Mouse (Mus musculus): ENCODE measurements around the gene Ubap1. TPM values are rescaled to one million over a fixed set of nuclear protein-coding genes. Genes with fewer than 3 reads are reported as not detected.

The Ubap1 gene
- polyA plus RNA-seq, 1 experiment from 2014 or later: 55.9 TPM

GRCm38 (mm10) chr4:41389240-41389639 is 40.4 kb downstream of the Ubap1 start:
- WGBS: 88% methylated on average over 5 of the region's 5 CpGs
- Histone ChIP-seq H3K9ac (replicated peaks) (no peak overlapping the region), H3K4me3 (replicated peaks) (no peak overlapping the region), H3K4me1 (replicated peaks) (no peaks in the 10 kb centered on the region), H3K36me3 (peaks cover 82% of the 10 kb centered on the region), H3K27ac (no peak overlapping the region), H3K4me2 (no peak overlapping the region), H3K27me3 (no peaks in the 10 kb centered on the region), H3K9me3 (no peaks in the 10 kb centered on the region)
- no peak for ATAC-seq (ENCODE audit: insufficient number of reproducible peaks, insufficient read depth, low FRiP score, low TSS enrichment, low read depth)

- H3K9ac ChIP-seq (replicated peaks): no peak overlapping the region
- no peak overlapping the region for H3K4me3 ChIP-seq (replicated peaks)
- 29% methylated on average over 3 of the region's 3 CpGs for WGBS
- no peak for ATAC-seq (ENCODE audit: insufficient number of reproducible peaks, insufficient read depth, low FRiP score, low TSS enrichment, low read depth)
- H3K27ac ChIP-seq: no peak overlapping the region
- no peaks in the 10 kb centered on the region for H3K27me3 ChIP-seq
- H3K4me1 ChIP-seq (replicated peaks): no peaks in the 10 kb centered on the region
- no peaks in the 10 kb centered on the region for H3K9me3 ChIP-seq
- H3K36me3 ChIP-seq: peaks cover 88% of the 10 kb centered on the region
- no peak overlapping the region for H3K4me2 ChIP-seq
These were observed 41.3 kb downstream of the Ubap1 start for GRCm38 (mm10) chr4:41390122-41390521.

- H3K9ac ChIP-seq (replicated peaks): no peak overlapping the region
- no peak overlapping the region for H3K4me2 ChIP-seq
- H3K4me3 ChIP-seq (replicated peaks): no peak overlapping the region
- H3K36me3 ChIP-seq: peaks cover 92% of the 10 kb centered on the region
- H3K27ac ChIP-seq: no peak overlapping the region
- ATAC-seq (ENCODE audit: insufficient number of reproducible peaks, insufficient read depth, low FRiP score, low TSS enrichment, low read depth): no peak
- WGBS: 96% methylated on average over 2 of the region's 2 CpGs
- H3K9me3 ChIP-seq: no peaks in the 10 kb centered on the region
- H3K27me3 ChIP-seq: no peaks in the 10 kb centered on the region
- no peaks in the 10 kb centered on the region for H3K4me1 ChIP-seq (replicated peaks)
These were observed 42.2 kb downstream of the Ubap1 start for GRCm38 (mm10) chr4:41391015-41391414.

- no peak for ATAC-seq (ENCODE audit: insufficient number of reproducible peaks, insufficient read depth, low FRiP score, low TSS enrichment, low read depth)
- Histone ChIP-seq H3K4me1 (replicated peaks) (no peaks in the 10 kb centered on the region), H3K9ac (replicated peaks) (no peak overlapping the region), H3K9me3 (no peaks in the 10 kb centered on the region), H3K36me3 (peaks cover 90% of the 10 kb centered on the region), H3K27me3 (no peaks in the 10 kb centered on the region), H3K27ac (no peak overlapping the region), H3K4me2 (no peak overlapping the region), H3K4me3 (replicated peaks) (no peak overlapping the region)
- WGBS: 84% methylated on average over 9 of the region's 9 CpGs
These were observed 45.9 kb downstream of the Ubap1 start for GRCm38 (mm10) chr4:41394651-41395050.

GRCm38 (mm10) chr4:41398353-41398752 is 49.6 kb downstream of the Ubap1 start:
- Histone ChIP-seq H3K36me3 (peaks cover 83% of the 10 kb centered on the region), H3K9ac (replicated peaks) (no peak overlapping the region), H3K4me2 (no peak overlapping the region), H3K27ac (no peak overlapping the region), H3K9me3 (no peaks in the 10 kb centered on the region), H3K4me1 (replicated peaks) (no peaks in the 10 kb centered on the region), H3K27me3 (no peaks in the 10 kb centered on the region), H3K4me3 (replicated peaks) (no peak overlapping the region)
- WGBS: 91% methylated on average over 6 of the region's 6 CpGs
- ATAC-seq (ENCODE audit: insufficient number of reproducible peaks, insufficient read depth, low FRiP score, low TSS enrichment, low read depth): no peak

- no peaks in the 10 kb centered on the region for H3K9me3 ChIP-seq
- no peak overlapping the region for H3K9ac ChIP-seq (replicated peaks)
- no peak overlapping the region for H3K4me3 ChIP-seq (replicated peaks)
- H3K27me3 ChIP-seq: no peaks in the 10 kb centered on the region
- no peaks in the 10 kb centered on the region for H3K4me1 ChIP-seq (replicated peaks)
- 91% methylated on average over 5 of the region's 5 CpGs for WGBS
- H3K36me3 ChIP-seq: peaks cover 74% of the 10 kb centered on the region
- no peak for ATAC-seq (ENCODE audit: insufficient number of reproducible peaks, insufficient read depth, low FRiP score, low TSS enrichment, low read depth)
- H3K27ac ChIP-seq: no peak overlapping the region
- H3K4me2 ChIP-seq: no peak overlapping the region
These were observed 51.1 kb downstream of the Ubap1 start for GRCm38 (mm10) chr4:41399904-41400303.

GRCm38 (mm10) chr4:41401167-41401566 is 52.4 kb downstream of the Ubap1 start:
- Histone ChIP-seq H3K27ac (no peak overlapping the region), H3K27me3 (no peaks in the 10 kb centered on the region), H3K4me1 (replicated peaks) (no peaks in the 10 kb centered on the region), H3K9ac (replicated peaks) (no peak overlapping the region), H3K36me3 (peaks cover 63% of the 10 kb centered on the region), H3K9me3 (no peaks in the 10 kb centered on the region), H3K4me2 (no peak overlapping the region), H3K4me3 (replicated peaks) (no peak overlapping the region)
- ATAC-seq (ENCODE audit: insufficient number of reproducible peaks, insufficient read depth, low FRiP score, low TSS enrichment, low read depth): no peak

DNA sequence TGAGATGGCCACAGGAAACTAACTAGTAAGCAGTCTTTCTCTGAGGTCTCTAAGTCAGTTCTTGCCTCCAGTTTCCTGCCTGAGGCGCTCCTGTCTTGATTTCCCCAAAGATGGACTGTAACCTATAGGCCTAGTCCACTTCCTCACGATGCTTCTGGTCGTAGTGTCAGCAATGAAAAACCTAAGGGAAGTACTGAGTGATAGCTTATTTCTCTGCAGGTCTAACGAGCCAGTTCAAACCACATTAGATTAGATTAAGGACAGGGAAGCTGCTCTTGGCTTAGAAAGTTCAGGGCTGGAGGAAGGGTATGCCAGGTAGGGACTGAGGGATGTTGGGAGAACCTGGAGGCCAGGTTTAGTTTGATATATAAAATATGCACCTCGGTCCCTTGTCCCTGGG is 52.8 kb downstream of the Ubap1 start:
- Histone ChIP-seq H3K4me2 (no peak overlapping the region), H3K9me3 (no peaks in the 10 kb centered on the region), H3K36me3 (peaks cover 63% of the 10 kb centered on the region), H3K4me1 (replicated peaks) (no peaks in the 10 kb centered on the region), H3K4me3 (replicated peaks) (no peak overlapping the region), H3K9ac (replicated peaks) (no peak overlapping the region), H3K27me3 (no peaks in the 10 kb centered on the region), H3K27ac (no peak overlapping the region)
- WGBS: 92% methylated on average over 5 of the region's 5 CpGs
- ATAC-seq (ENCODE audit: insufficient number of reproducible peaks, insufficient read depth, low FRiP score, low TSS enrichment, low read depth): no peak

- Histone ChIP-seq H3K27ac (no peak overlapping the region), H3K4me2 (no peak overlapping the region), H3K27me3 (no peaks in the 10 kb centered on the region), H3K36me3 (peaks cover 42% of the 10 kb centered on the region), H3K9me3 (no peaks in the 10 kb centered on the region), H3K4me3 (replicated peaks) (no peak overlapping the region), H3K9ac (replicated peaks) (no peak overlapping the region), H3K4me1 (replicated peaks) (no peaks in the 10 kb centered on the region)
- ATAC-seq (ENCODE audit: insufficient number of reproducible peaks, insufficient read depth, low FRiP score, low TSS enrichment, low read depth): no peak
- WGBS: 92% methylated on average over 9 of the region's 9 CpGs
These were observed 57.8 kb downstream of the Ubap1 start for GRCm38 (mm10) chr4:41406597-41406996.

DNA sequence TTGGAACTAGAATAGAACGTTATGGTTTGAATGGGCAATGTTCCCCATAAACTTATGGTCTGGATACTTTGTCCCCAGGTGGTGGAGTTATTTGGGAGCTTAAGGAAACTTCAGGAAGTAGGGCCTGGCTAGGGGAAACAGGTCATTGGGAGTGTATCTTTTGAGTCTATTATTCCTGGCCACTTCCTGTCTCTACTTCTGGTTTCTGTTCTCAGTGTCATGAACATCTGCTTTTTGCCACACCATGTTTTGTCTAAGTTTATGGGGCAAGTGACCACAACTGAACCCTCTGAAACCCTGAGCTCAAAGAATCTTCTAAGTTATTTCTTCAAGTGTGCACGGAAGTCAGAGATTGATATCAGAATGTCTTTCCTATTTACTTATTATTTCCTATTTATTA is 58.6 kb downstream of the Ubap1 start:
- Histone ChIP-seq H3K27ac (no peak overlapping the region), H3K27me3 (no peaks in the 10 kb centered on the region), H3K4me2 (no peak overlapping the region), H3K9me3 (no peaks in the 10 kb centered on the region), H3K4me1 (replicated peaks) (no peaks in the 10 kb centered on the region), H3K36me3 (peaks cover 34% of the 10 kb centered on the region), H3K9ac (replicated peaks) (no peak overlapping the region), H3K4me3 (replicated peaks) (no peak overlapping the region)
- no peak for ATAC-seq (ENCODE audit: insufficient number of reproducible peaks, insufficient read depth, low FRiP score, low TSS enrichment, low read depth)
- WGBS: 94% methylated on average over 2 of the region's 2 CpGs

DNA sequence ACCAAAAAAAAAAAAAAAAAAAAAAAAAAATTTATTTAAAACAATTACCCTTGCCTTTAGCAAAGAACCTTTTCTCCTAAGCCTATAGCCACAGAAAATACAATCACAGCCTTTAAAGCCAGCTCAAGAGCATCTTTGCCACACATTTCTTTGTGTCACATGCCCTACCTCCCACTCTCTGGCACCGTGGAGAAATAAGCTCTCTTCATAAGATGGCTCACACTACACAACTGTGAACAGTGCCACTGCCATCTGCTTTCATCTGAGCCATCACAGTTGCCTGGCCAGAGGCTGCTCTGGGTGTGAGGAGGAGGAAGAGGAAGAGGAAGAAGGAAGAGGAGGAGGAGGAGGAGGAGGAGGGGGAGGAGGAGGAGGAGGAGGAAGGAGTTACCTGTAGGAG is 60.5 kb downstream of the Ubap1 start:
- Histone ChIP-seq H3K9ac (replicated peaks) (no peak overlapping the region), H3K27me3 (no peaks in the 10 kb centered on the region), H3K9me3 (no peaks in the 10 kb centered on the region), H3K36me3 (peaks cover 30% of the 10 kb centered on the region), H3K27ac (no peak overlapping the region), H3K4me3 (replicated peaks) (no peak overlapping the region), H3K4me1 (replicated peaks) (no peaks in the 10 kb centered on the region), H3K4me2 (no peak overlapping the region)
- 92% methylated on average over 1 of the region's 1 CpGs for WGBS
- ATAC-seq (ENCODE audit: insufficient number of reproducible peaks, insufficient read depth, low FRiP score, low TSS enrichment, low read depth): no peak

DNA sequence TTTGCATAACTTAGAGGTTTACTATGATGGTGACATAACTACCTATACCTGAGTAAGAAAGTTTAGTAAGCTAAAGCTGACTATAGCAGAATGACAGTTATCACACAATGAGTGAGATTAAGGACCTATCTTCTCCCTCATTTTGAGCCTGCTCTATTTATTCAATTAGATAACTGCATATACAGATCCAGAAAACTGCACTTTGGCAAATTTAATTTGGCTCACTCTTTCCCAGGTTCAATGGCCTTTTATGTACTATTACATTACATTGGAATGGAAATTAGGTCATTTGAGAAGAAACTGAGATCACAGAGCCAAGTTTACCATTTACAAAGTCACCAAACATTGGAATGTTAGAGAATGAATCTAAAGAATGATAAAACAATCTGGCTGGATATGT is 68.2 kb downstream of the Ubap1 start:
- H3K4me1 ChIP-seq (replicated peaks): no peaks in the 10 kb centered on the region
- H3K36me3 ChIP-seq: 0 out of 2 replicates have a peak, but pooled peaks cover 3% of the 10 kb centered on the region
- no peaks in the 10 kb centered on the region for H3K27me3 ChIP-seq
- H3K27ac ChIP-seq: no peak overlapping the region
- H3K9me3 ChIP-seq: no peaks in the 10 kb centered on the region
- no peak overlapping the region for H3K9ac ChIP-seq (replicated peaks)
- H3K4me3 ChIP-seq (replicated peaks): no peak overlapping the region
- no peak overlapping the region for H3K4me2 ChIP-seq
- no peak for ATAC-seq (ENCODE audit: insufficient number of reproducible peaks, insufficient read depth, low FRiP score, low TSS enrichment, low read depth)

Measured in limb, embryonic 12.5 days (tissue).